Mouse (Mus musculus) Muller cell, postnatal 12 days (primary cell): ENCODE measurements around the gene Smarcd3.
A peak's percentile ranks its signal among the peaks of the same experiment; 100 is the strongest.

Source experiments
- DNase-seq: peaks from one replicate; pipeline ENCODE4 v3.0.0-alpha.2; 2015; ENCODE audit errors: inconsistent ontology term

Smarcd3 gene

DNA sequence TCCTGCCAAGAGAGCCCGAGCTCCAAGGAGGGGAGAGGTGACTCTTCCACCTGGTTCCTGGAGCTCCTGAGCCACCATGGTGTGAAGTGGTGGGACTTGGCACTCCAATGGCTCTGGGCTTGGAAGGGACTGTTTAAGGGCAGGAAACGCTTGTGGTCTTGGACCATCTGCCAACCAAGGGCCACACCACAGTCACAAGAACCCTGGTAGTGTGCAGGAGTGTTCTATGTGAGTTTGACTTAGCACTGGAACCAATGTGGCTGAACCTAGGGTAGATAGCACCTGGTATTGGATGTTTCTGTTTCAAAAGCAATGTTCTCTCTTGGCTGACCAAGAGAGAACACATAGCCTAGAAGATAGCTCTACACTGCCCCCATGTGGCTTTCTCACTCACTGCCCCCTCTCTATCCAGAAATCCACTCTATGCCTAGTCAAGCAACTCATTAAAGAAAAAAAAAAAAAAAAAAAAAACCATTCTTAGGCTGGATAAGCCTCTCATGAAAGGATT is 26.9 kb downstream of the Smarcd3 start:
- DNase-seq, result peak; percentile 68

GRCm38 (mm10) chr5:24596519-24597171 is 27.6 kb downstream of the Smarcd3 start:
- peak; percentile 76 for DNase-seq

DNA sequence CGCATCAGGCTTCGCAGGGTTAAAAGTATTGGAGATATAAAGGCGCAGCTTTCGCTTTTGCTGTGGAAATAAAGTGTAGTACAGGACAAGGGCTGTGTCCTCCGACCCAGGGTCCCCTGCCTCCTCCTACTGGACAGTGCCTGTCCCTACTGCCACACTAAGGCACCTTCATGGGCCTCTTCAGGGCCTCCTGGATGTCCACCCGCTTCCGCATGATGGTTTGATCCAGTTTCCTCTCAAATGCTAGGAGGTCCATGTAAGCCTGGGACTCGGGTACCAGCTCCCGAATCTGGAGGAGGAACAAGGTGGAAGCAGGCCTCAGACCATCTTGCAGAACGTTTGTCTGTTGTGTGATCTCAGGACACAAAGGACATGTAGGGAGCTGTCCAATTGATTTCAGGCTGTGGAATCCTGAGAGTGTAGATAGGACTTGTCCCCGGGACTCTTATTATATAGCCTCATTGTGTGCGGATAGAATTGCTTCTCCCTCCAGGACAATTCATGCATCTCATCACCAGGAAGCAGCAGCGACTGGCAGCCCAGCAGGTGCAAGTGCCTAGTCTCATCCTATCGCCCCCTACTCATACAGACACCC is 28.3 kb downstream of the Smarcd3 start:
- DNase-seq, result no peak

DNA sequence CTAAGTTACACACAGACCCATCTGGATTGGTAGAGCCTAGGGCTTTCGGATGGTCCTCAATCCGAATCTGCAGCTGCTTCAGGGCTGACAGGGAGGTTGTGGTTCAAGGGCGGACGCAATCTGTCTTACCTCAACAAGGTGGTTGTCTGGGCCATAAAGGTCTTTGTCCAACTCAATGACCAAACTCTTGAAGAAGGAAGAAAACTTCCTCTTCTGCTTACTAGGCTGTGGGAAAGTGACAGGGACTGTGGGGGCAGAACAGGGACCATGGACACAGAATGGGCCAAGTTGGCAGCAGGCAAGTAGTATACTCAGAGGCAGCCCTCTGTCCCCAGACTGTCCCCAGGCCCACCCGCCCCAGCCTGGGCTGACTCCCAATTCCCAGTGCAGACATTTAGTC is 28.9 kb downstream of the Smarcd3 start:
- no peak for DNase-seq

DNA sequence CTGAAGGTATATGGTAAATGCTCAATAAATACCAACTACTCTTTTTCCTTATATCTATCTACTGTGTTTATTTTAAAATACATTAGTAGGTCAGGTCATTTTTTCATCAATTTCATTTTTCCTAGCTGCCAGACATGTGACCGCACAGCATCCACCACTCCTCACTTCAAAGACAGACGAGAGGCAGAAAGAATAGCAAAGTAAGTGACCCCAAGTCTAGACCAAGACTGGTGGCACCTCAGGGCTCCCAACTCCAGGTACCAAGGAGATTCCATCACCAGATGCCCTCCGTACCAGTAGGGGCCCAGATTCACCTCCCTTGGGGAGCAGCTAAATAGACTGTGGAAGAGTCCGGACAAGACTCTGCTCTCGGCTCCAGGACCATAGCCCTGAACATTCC is 29.9 kb downstream of the Smarcd3 start:
- no peak for DNase-seq

DNA sequence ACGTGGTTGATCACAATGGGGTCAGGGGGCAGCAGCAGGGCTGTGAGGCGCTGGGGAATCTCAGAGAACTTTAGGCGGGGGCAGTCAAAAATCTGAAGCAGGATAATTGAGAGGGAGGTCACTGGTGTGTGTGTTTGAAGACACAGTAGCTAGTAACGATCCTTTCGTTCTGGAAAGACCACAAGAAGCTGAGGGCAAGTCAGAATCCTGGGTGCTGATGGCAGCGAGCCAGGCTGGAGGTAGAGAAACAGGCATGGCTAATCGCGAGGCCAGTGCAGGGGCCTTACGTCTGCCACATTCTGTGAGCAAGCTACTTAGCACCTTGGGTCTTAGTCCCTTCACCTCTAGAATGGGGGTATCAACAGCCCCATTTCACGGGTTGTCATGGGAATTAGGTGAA is 30.3 kb downstream of the Smarcd3 start:
- DNase-seq, result no peak

- DNase-seq, result no peak
Observed at GRCm38 (mm10) chr5:24593230-24593629, 31.0 kb downstream of the Smarcd3 start.

GRCm38 (mm10) chr5:24592471-24593160 is 31.6 kb downstream of the Smarcd3 start:
- DNase-seq, result no peak

- no peak for DNase-seq
Observed at GRCm38 (mm10) chr5:24591796-24592470, 32.3 kb downstream of the Smarcd3 start.

DNA sequence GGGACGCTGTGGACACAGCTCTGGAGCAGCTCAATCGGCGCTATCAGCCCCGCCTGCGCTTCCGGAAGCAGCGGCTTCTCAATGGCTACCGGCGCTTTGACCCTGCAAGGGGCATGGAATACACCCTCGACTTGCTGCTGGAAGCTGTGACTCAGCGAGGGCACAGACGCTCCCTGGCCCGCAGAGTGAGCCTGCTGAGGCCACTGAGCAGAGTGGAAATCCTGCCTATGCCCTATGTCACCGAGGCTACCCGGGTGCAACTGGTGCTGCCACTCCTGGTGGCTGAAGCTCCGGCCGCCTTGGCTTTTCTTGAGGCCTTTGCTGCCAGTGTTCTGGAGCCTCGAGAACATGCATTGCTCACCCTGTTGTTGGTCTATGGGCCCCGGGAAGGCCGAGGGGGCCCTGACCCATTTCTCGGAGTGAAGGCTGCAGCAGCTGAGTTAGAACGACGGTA is 32.9 kb downstream of the Smarcd3 start:
- peak; percentile 26 for DNase-seq

DNA sequence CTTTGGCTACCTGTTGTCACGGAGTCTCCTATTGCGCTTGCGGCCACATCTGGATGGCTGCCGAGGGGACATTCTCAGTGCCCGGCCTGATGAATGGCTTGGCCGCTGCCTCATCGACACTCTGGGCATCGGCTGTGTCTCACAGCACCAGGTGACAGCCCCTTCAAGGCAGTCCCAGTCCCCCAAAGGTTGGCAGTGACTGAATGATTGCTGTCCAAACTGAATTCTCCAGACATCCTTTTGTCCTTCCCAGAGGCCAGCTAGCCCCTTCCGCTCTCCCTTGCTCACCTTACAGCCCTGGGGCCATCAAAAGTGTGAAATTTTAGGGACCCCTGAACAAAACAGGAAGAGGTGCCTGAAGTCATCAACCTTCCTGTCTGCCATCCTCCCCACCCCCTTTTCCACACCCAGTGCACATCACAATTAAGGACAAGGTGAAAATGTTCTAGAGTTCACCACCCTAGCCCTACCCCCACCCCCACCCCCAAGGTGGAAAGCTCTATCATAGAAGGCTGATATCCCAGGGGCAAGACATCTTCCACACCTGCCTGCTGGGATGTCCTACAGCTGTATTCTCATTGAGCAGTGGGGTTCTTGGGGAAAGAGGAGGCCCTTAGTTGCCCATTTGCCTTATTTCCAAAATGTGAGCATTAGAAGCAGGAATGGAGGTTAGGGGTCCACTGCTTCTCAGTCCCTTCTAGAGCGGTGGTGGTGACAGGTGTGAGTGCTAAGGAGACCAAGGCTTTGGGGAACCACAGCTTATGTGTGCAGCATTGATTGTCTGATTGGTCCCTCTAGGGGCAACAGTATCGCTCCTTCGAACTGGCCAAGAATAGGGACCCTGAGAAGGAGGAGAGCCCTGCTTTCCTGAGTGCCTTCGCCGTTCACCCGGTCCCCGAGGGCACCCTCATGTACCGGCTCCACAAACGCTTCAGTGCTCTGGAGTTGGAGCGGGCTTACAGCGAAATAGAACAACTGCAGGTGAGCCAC is 34.4 kb downstream of the Smarcd3 start:
- DNase-seq, result no peak

- DNase-seq, result peak; percentile 24
Observed at GRCm38 (mm10) chr5:24587200-24587577, 37.0 kb downstream of the Smarcd3 start.

- peak; percentile 82 for DNase-seq
Observed at GRCm38 (mm10) chr5:24586547-24587199, 37.5 kb downstream of the Smarcd3 start, which contains the start of gene Chpf2. Chpf2 (plus strand) TSS chr5:24586741.

DNA sequence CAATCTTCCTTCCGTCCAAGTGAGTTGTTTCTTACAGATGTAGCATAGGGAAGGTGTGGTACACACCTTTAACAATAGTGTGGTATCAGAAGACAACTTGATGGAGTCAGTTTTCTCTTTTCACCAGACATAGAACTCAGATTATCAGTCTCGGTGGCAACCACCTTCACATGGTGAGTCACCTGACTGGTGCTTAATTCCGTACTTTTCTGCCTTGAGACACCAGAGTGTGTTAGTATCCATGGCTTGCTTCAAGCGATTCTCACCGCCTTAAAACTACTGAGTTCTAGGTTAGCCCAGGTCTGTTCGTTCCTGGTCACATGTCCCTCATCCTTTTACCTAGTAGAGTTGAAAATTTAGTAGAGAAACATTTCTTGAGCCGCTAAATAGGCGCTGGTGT is 38.1 kb downstream of the Smarcd3 start:
- peak; percentile 28 for DNase-seq

GRCm38 (mm10) chr5:24578109-24578963 is 45.9 kb downstream of the Smarcd3 start:
- DNase-seq, result no peak

- peak; percentile 100 for DNase-seq
Observed at GRCm38 (mm10) chr5:24577183-24577929, 46.9 kb downstream of the Smarcd3 start, which contains the start of gene Abcf2. Abcf2 (minus strand) TSS chr5:24577467.

GRCm38 (mm10) chr5:24576801-24577182 is 47.4 kb downstream of the Smarcd3 start:
- DNase-seq, result no peak

DNA sequence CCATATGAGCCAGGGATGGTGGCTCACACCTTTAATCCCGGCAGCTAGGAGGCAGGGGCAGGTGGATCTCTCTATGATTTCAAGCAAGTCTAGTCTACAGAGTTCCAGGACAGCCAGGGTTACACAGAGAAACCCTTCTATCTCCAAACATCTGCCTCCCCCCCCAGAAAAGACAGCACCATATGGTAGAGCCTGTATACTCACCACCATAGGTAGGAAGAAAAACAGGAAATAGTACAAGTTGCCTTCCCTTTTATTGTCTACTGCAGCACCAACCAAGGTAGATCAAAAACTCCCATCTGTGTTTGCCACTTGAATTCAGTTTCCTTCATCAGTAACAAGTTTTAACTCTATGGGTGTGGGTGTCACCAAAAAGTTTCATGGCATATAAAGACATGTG is 48.3 kb downstream of the Smarcd3 start:
- DNase-seq, result no peak

DNA sequence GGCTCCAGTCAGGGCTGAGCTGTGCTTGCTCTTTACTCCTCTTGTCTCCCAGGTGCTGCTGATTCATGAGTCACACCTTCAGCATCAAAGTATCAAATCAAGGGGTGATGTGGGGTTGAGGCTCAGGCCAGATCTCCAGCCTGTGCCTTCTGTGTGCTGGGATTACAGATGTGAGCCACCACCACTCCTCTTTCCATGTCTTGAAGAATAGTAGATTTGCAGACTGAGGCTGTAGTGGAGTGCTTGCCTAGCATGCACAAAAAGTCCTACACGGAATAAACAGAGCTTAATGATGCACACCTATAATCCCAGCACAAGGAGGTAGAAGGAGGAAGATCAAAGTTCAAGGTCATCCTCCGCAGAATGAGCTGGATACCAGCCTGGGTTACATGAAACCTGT is 67.5 kb downstream of the Smarcd3 start, which contains the start of gene 4931409K22Rik:
TSS of gene 4931409K22Rik (minus strand) at position 101 of the 400 bp plus-strand sequence.
- no peak for DNase-seq
